Mouse (Mus musculus): ENCODE measurements at regions not wholly inside any gene's neighbourhood (a gene's known extent, or its start where the extent isn't known, plus 50 kb on each side); places are given as distances from the start of the nearest gene placed in this dataset.
A peak's percentile ranks its signal among the peaks of the same experiment; 100 is the strongest.

DNA sequence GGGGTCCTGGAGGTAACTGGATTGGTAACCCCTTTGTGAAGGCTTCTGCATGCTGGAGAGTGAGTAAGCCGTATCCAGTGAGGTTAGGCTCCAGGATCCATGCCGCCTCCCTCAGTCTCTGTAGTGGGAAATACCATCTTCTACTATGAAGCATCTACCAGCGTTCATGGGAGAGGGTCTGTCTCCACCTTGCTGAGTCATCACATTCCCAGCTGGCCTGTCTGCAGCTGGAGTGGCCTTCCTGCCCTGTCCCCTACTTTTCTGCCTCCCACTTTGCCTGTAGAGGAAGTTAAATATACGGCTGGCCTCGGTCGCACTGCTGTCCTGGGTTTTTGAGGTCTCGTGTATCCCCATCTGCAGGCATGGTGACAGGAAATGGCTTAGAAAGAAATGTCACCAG lies 78.0 kb upstream of the Sec14l1 start:
- Histone ChIP-seq H3K4me3 (replicated peaks; ENCODE audit: insufficient read depth, low read depth, low read length) (no peak overlapping the region), H3K4me1 (ENCODE audit: control insufficient read depth, insufficient read depth, low read length) (no peaks in the 10 kb centered on the region), H3K27me3 (ENCODE audit: control insufficient read depth, insufficient read depth, low read length) (no peaks in the 10 kb centered on the region), H3K27ac (ENCODE audit: insufficient read depth, low read length) (no peak overlapping the region)
- 89% methylated on average over 7 of the region's 7 CpGs for WGBS
- no peak for DNase-seq
- TF ChIP-seq POLR2A (IDR thresholded peaks at IDR 0.05; ENCODE audit: borderline replicate concordance, insufficient read depth, low read length): no peak
- no peak for TF ChIP-seq CTCF (IDR thresholded peaks at IDR 0.05; ENCODE audit: borderline replicate concordance, insufficient read depth, low read depth, low read length)

DNA sequence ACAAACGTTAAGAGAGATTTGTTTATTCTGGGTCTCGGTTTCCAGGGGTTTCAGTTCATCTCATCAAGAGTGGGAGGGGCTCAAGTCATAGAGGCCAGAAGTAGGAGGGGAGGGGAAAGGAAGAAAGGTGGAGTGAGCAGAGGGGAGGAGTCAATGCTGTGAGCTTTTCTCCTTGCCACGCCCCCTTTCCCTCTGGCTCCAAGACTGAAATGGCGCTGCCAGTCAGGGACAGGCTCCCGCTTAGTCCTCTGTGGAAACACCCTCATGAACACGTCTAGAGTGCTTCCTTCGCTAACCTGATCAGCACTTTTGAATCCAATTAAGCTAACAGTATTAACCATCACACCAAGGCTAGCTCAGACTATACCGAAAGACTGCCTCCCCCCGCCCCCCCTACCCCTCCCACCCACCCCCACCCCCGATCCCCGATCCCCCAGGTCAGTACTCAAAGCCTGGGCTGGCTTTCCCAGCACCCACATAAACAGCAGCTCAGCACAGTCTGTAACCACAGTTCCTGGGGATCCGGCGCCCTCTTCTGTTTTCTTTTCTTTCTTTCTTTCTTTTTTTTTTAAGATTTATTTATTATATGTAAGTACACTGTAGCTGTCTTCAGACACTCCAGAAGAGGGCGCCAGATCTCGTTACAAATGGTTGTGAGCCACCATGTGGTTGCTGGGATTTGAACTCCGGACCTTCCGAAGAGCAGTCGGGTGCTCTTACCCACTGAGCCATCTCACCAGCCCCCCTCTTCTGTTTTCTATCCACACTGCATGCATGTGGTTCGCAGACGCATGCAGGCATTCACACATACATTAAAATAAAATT lies 76.5 kb upstream of the Sec14l1 start:
- 48% methylated on average over 20 of the region's 20 CpGs for WGBS
- no peak for TF ChIP-seq POLR2A (IDR thresholded peaks at IDR 0.05; ENCODE audit: borderline replicate concordance, insufficient read depth, low read length)
- TF ChIP-seq CTCF (IDR thresholded peaks at IDR 0.05; ENCODE audit: borderline replicate concordance, insufficient read depth, low read depth, low read length): no peak
- H3K27ac ChIP-seq (ENCODE audit: insufficient read depth, low read length): no peak overlapping the region

GRCm38 (mm10) chr11:117040829-117041228 lies 74.1 kb upstream of the Sec14l1 start:
- Histone ChIP-seq H3K27me3 (ENCODE audit: control insufficient read depth, insufficient read depth, low read length) (no peaks in the 10 kb centered on the region), H3K27ac (ENCODE audit: insufficient read depth, low read length) (no peak overlapping the region), H3K4me3 (replicated peaks; ENCODE audit: insufficient read depth, low read depth, low read length) (no peak overlapping the region), H3K4me1 (ENCODE audit: control insufficient read depth, insufficient read depth, low read length) (peaks cover 5% of the 10 kb centered on the region; the same call in 1 of the 2 replicates)
- 37% methylated on average over 4 of the region's 4 CpGs for WGBS
- DNase-seq: no peak
- TF ChIP-seq POLR2A (IDR thresholded peaks at IDR 0.05; ENCODE audit: borderline replicate concordance, insufficient read depth, low read length) (no peak), CTCF (IDR thresholded peaks at IDR 0.05; ENCODE audit: borderline replicate concordance, insufficient read depth, low read depth, low read length) (no peak)

More for the DNA sequence above, 76.5 kb upstream of the Sec14l1 start:
- H3K27me3 ChIP-seq (ENCODE audit: control insufficient read depth, insufficient read depth, low read length): no peaks in the 10 kb centered on the region
- no peak overlapping the region for H3K4me3 ChIP-seq (replicated peaks; ENCODE audit: insufficient read depth, low read depth, low read length)
- DNase-seq: no peak
- peaks cover 5% of the 10 kb centered on the region; the same call in 1 of the 2 replicates for H3K4me1 ChIP-seq (ENCODE audit: control insufficient read depth, insufficient read depth, low read length)

- peaks cover 5% of the 10 kb centered on the region; the same call in 1 of the 2 replicates for H3K4me1 ChIP-seq (ENCODE audit: control insufficient read depth, insufficient read depth, low read length)
- no peak for TF ChIP-seq POLR2A (IDR thresholded peaks at IDR 0.05; ENCODE audit: borderline replicate concordance, insufficient read depth, low read length)
- TF ChIP-seq CTCF (IDR thresholded peaks at IDR 0.05; ENCODE audit: borderline replicate concordance, insufficient read depth, low read depth, low read length): no peak
- H3K4me3 ChIP-seq (replicated peaks; ENCODE audit: insufficient read depth, low read depth, low read length): no peak overlapping the region
- no peak overlapping the region for H3K27ac ChIP-seq (ENCODE audit: insufficient read depth, low read length)
- 35% methylated on average over 5 of the region's 5 CpGs for WGBS
- DNase-seq: peak in 1 of 2 experiments; percentile 35
- no peaks in the 10 kb centered on the region for H3K27me3 ChIP-seq (ENCODE audit: control insufficient read depth, insufficient read depth, low read length)
These were observed 72.6 kb upstream of the Sec14l1 start for GRCm38 (mm10) chr11:117042336-117042735.

DNA sequence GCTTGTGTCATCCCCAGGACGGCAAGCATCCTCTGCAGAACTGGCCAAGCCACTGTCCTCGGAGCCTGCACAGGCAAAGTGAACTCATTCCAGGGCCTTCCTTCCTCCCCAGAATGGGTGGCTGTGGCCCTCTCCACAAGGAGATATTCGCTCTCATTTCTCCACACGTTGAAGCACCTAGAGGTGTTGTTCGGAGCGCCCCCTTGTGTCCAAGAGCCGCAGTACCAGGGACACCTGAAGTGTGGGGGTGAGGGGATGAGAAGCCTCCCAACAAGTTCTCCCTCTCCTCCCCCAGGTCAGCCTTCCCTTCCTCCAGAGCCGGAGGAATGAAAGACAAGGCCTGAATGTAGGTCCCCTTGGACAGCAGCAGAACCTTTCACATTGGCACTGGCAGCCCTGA lies 71.4 kb upstream of the Sec14l1 start:
- Histone ChIP-seq H3K4me1 (ENCODE audit: control insufficient read depth, insufficient read depth, low read length) (peaks cover 5% of the 10 kb centered on the region; the same call in 1 of the 2 replicates), H3K27me3 (ENCODE audit: control insufficient read depth, insufficient read depth, low read length) (no peaks in the 10 kb centered on the region), H3K4me3 (replicated peaks; ENCODE audit: insufficient read depth, low read depth, low read length) (no peak overlapping the region), H3K27ac (ENCODE audit: insufficient read depth, low read length) (no peak overlapping the region)
- no peak for TF ChIP-seq POLR2A (IDR thresholded peaks at IDR 0.05; ENCODE audit: borderline replicate concordance, insufficient read depth, low read length)
- peak; percentile 79 for TF ChIP-seq CTCF (IDR thresholded peaks at IDR 0.05; ENCODE audit: borderline replicate concordance, insufficient read depth, low read depth, low read length)
- DNase-seq: peak; percentile 50 to 69
- WGBS: 6% methylated on average over 8 of the region's 8 CpGs

DNA sequence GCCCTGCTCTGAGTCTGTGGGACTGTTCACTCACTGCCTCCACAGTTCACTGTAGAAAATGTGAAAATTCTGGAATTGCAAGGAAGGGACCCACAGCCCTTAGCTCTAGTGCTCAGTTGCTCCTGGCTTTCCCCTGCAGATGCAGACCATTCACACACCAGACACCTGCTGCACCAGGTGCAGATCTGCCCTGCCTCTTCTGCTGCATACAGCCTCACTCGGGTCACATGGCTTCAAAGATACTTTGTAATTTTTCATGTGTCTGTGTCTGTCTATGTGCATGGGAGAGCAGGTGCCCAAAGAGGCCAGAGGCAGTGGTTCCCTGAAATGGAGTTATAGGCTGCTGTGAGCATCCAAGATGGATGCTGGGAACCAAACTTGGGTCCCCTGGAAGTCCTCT lies 70.2 kb upstream of the Sec14l1 start:
- H3K4me1 ChIP-seq (ENCODE audit: control insufficient read depth, insufficient read depth, low read length): peaks cover 5% of the 10 kb centered on the region; the same call in 1 of the 2 replicates
- no peaks in the 10 kb centered on the region for H3K27me3 ChIP-seq (ENCODE audit: control insufficient read depth, insufficient read depth, low read length)
- no peak overlapping the region for H3K4me3 ChIP-seq (replicated peaks; ENCODE audit: insufficient read depth, low read depth, low read length)
- no peak overlapping the region for H3K27ac ChIP-seq (ENCODE audit: insufficient read depth, low read length)
- DNase-seq: no peak
- TF ChIP-seq CTCF (IDR thresholded peaks at IDR 0.05; ENCODE audit: borderline replicate concordance, insufficient read depth, low read depth, low read length): no peak
- TF ChIP-seq POLR2A (IDR thresholded peaks at IDR 0.05; ENCODE audit: borderline replicate concordance, insufficient read depth, low read length): no peak
- WGBS: 92% methylated on average over 1 of the region's 1 CpGs

DNA sequence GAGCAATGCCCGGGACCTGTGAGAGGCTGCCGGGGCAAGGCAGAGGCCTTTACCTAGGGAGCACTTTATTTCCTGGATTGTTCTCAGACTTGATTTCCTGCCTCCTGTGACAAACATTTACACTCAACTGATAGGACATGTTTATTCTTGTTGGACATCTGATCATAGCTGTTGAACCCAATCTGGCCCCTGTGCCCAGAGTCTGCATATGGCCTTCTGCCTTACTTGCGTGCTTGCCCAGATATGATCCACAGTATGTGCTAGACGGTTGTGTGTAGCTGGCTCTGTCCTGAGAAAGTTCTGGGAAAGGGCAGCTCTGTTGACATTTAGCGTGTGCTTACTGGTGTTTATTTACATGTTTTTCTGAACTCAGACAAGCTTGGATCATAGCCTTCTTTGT lies 68.3 kb upstream of the Sec14l1 start:
- no peak for TF ChIP-seq POLR2A (IDR thresholded peaks at IDR 0.05; ENCODE audit: borderline replicate concordance, insufficient read depth, low read length)
- TF ChIP-seq CTCF (IDR thresholded peaks at IDR 0.05; ENCODE audit: borderline replicate concordance, insufficient read depth, low read depth, low read length): no peak; the same call in 1 of the 2 replicates
- H3K4me3 ChIP-seq (replicated peaks; ENCODE audit: insufficient read depth, low read depth, low read length): no peak overlapping the region
- H3K27ac ChIP-seq (ENCODE audit: insufficient read depth, low read length): no peak overlapping the region
- no peak for DNase-seq
- H3K27me3 ChIP-seq (ENCODE audit: control insufficient read depth, insufficient read depth, low read length): no peaks in the 10 kb centered on the region
- H3K4me1 ChIP-seq (ENCODE audit: control insufficient read depth, insufficient read depth, low read length): peaks cover 5% of the 10 kb centered on the region; the same call in 1 of the 2 replicates
- 85% methylated on average over 5 of the region's 5 CpGs for WGBS

Data from cerebellum, adult 2 months (tissue).